Mouse (Mus musculus) ES-CJ7 (cell line): ENCODE measurements at regions not wholly inside any gene's neighbourhood (a gene's known extent, or its start where the extent isn't known, plus 50 kb on each side); places are given as distances from the start of the nearest gene placed in this dataset.

ENCODE experiments used
- DNase-seq: peaks from one replicate; pipeline ENCODE4 v3.0.0; 2011; ENCODE audit warnings: low read depth, low spot score

GRCm38 (mm10) chr13:5773811-5774210 lies 87.5 kb upstream of the Klf6 start:
- DNase-seq: no peak

- DNase-seq: no peak
Measured at GRCm38 (mm10) chr13:5778443-5779171, 82.7 kb upstream of the Klf6 start.

GRCm38 (mm10) chr13:5779410-5779809 lies 81.9 kb upstream of the Klf6 start:
- DNase-seq: peak; percentile 18

- no peak for DNase-seq
Measured at GRCm38 (mm10) chr13:5782540-5782939, 78.7 kb upstream of the Klf6 start.

GRCm38 (mm10) chr13:5787114-5787513 lies 74.2 kb upstream of the Klf6 start:
- DNase-seq: no peak

GRCm38 (mm10) chr13:5789302-5789701 lies 72.0 kb upstream of the Klf6 start:
- no peak for DNase-seq

- no peak for DNase-seq
Measured at GRCm38 (mm10) chr13:5802079-5802478, 59.2 kb upstream of the Klf6 start.

- DNase-seq: peak; percentile 21
Measured at GRCm38 (mm10) chr13:5802826-5803225, 58.5 kb upstream of the Klf6 start.

GRCm38 (mm10) chr13:5803540-5804380 lies 57.5 kb upstream of the Klf6 start:
- peak; percentile 76 for DNase-seq

- DNase-seq: peak; percentile 38
Measured at GRCm38 (mm10) chr13:5804381-5804941, 56.8 kb upstream of the Klf6 start.

GRCm38 (mm10) chr13:5808380-5808779 lies 52.9 kb upstream of the Klf6 start:
- no peak for DNase-seq
